Mouse (Mus musculus) liver, postnatal 0 days (tissue): ENCODE data around the gene Kcnip1.

Source experiments
- CTCF ChIP-seq: sonication (generic); IDR thresholded peaks from 2 replicates; pipeline ENCODE4 v1.5.1; 2016; ENCODE audit warnings: antibody characterized with exemption, low read depth
- EP300 ChIP-seq: IDR thresholded peaks from 2 replicates; pipeline ENCODE4 v1.6.1; 2016; ENCODE audit warnings: antibody characterized with exemption, low read depth, mild to moderate bottlenecking

GRCm38 (mm10) chr11:33931836-33932385 is 61.0 kb downstream of the Kcnip1 start:
- TF ChIP-seq CTCF = no peak
- no peak for TF ChIP-seq EP300
